Mouse (Mus musculus) embryo, embryonic 10.5 days (tissue): ENCODE measurements at regions not wholly inside any gene's neighbourhood (a gene's known extent, or its start where the extent isn't known, plus 50 kb on each side); places are given as distances from the start of the nearest gene placed in this dataset.
"Not testable (repeated sequence)": the region's sequence is repeated elsewhere in the genome, so short reads cannot be mapped to it uniquely, and the experiment has no call there.

Experiments
- DNase-seq: peaks from one replicate; pipeline ENCODE4 v3.0.0-alpha.2; 2015; ENCODE audit warnings: low spot score

DNA sequence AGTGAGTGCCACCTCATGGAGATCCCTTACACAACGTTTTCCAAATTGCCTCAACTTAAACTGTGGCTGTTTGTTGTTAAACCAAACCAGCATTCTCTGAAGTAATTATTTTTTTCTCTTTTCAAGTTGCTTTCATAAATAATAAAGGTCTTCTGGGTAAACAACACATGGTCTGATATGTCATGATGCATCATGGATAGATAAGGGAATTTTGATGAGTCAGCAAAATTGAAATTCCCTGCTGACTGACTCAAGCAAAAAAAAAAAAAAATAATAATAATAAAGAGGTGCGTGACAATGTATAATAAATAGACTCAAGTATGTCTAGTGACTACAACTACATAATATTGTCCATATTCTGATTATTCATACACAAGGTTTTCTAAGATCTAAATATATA is 201.8 kb downstream of the Adgb start:
- DNase-seq = no peak

DNA sequence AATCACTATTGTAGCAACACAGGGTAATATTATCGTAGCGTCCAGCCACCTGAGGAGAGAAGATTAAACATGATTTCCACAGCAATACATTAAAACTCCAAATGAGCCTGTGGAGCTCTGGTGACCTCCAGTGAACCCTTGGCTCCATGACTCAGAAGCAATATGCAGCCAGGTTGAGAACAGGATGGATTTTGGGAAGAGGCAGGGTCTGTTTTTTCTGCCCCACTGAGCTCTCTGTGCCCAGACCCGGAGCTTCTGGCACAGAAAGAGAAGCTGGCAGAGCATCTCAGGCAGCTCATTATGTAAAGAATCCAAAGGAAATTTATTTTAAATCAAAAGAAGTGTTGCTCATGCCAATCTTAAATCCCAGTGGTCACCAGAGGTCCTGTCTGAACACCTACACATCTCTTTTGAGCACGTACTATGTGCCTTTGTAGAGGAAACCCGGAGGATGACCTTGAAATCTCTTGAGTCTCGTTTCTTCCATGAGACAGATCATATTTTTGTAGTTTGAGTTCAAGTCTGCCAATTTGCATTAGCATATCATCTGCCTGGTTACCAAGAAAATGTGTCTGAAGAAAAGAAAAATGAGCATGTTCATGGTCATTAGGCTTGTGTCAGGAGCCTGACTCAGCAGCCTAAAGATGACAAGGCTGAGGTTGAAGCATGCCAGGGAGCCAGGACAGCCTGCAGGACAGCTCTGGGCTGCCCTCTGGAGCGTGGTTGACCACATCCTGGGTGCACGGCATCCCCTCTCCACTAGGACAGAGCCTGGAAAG is 219.4 kb downstream of the Adgb start:
- no peak for DNase-seq

DNA sequence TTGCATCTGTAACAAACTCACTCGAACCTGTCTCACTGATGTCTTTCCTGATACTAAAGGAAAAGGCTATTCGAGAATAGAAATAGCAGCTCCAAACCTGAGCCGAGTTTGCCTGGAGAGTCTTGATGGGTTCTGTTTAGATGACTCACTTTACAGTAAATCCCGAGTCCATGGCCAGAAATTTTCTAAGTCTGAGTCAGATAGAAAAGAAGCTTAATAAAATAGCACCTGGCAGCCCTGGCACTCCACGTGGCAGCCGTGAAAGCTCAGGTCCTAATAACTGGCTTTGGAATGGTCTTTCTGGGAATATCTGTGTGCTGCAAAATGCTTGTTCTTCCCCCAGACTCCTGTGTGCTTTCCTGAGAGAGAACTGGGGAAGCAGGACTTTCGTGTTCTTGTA is 220.0 kb downstream of the Adgb start:
- no peak for DNase-seq

DNA sequence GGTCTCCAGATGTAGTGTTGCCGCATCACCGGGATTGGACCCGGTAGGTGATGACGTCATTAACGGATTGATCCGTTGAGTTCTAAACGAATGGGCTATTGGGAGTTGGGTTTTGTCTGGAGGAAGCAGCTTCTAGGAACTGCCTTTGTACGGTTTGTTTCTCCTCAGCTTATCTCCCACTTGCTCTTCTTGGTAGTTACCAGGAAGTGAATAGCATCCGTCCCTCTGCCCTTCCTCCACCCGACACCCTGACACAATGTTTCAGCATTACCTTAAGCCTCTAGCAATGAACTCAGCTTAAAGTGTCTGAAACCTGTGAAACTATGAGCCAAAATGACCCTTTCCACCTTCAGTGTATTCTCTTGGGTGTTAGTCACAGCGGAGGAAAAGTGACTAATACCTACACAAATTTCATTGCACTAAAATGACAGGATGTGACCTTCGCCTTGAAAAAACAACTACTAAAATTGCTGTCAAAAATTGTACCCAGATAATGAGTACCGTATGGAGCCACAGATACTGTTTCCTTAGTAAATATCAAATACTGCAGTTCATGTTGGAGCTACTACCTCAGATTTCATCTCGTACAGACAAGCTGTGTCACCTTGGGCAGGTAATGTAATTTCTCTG is 237.1 kb downstream of the Adgb start:
- DNase-seq = no peak

DNA sequence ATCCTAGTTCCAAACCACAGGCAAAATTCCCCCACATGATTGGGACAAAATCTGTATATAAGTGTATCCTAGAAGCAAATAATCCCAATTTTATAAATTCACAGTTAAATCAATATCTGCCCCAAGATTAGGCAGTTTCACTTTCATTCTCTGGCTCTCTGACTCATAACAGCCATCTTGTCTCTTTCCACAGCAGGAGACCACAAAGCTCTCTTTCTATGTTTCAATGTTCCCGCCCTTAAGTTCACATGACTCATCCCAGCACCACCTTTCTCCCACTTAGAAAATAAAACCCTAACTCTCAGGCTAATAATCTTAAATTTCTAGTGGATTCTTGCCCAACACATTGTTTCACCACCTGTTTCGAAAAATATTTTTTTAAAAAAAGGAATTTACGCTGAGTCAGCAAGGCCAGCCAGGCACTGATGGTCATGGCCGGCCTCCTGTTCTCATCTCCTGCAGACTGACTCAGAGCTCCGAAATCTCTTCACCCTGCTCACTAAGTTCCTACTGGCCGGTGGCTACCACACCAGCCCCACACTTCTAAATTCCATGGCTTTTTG is 247.5 kb downstream of the Adgb start:
- no peak for DNase-seq

DNA sequence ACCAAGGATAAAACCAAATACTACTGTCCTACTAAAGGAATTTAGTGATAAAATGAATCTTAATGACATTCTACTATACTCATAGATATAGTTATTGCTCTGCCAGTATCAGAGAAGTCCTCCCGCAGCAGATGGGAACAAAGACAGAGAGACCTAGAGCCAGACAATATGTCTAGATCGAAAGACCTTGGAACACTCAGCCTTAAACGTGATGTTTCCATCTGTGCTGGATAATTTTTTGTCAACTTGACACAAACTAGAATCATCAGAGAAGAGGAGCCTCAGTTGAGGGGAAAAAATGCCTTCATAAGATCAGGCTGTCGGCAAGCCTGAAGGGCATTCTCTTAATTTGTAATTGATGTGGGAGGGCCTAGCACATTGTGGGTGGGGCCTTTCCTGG is 252.4 kb downstream of the Adgb start:
- DNase-seq = no peak

DNA sequence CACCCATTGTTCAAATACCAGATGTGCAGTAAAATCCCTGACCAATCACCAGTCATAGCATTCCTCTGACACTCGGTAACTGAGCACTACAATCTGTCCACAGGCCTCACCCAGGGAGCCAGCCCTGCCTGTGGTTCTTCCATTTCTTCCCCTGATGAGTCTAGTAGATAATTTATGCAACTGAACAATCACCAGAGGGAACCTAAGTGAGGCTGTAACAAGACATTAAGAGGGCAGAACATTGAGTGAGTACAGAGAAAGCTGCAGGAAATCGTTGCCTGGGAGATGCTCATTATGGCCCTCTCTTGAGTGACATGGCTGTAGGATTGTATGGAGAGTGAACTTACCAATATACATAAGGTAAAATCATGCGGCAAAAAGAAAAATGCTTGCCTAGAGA is 255.2 kb downstream of the Adgb start:
- DNase-seq = peak; percentile 9

DNA sequence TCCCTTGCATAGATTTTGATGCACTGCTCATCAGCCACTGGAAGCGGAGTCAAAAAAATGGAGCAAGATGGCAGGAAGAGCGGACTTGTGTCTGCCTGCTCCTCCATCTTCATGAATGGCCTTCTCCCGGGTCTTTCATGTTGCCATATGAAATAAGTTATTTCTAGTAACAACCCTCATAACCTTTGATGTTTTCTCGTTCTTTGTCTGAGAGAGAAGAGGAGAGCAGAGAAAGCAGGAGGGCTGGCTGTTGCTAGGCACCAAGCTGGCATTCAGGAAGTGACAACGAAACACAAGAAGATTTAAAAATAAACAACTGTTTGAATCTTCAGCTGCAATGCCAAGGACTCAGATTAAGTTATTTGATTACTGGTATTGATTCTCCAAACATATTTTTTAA is 256.8 kb downstream of the Adgb start:
- no peak for DNase-seq

DNA sequence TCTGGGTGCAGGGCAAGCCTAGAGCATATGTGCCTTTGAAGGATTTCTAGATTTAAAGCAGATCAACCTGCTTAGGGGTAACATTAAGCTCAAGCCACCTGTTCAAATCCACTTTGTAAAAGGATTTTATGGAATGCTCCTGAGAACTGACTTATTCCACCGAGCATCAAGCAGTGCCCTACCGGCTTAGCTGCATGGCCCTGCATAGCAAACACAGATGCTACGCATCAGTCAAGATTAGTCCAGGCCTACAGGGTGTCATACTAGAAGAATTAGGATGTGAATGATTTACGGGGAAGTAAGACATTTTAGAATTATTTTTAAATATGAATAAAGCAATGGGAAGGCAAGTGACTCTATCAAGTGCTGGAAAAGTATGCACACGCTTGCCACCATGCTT is 263.8 kb downstream of the Adgb start:
- no peak for DNase-seq

DNA sequence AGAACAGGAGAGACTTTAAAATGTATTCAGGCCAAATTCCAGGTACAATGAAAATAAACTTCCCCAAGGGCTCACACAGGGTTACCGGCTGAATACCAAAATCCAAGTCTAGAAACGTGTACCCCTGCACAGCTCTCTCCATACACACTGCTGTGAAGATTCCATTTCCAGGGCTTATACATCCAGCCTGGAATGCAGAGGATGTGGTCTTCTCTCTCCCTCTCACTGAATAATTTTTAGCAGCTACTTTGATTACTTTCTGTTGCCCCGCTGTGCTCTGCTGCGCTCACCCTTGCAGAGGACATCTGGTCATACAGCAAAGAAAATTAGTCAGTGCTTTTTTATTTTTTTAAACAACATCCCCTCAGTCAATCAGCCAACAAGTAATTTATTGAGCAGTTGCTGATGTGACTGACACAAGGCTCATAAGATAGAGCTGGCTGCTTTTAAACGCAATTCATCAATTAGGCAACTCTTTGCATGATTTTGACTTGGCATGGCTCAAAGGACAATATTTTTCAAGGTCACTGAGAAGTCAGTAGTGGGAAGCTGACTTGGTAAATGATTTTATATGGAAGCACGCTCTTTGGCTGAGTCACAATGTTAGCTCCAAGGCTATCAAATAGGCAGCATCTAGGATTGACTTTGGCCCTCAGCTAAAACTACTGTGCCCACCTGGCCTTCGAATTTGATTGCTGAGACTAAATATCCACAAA is 266.2 kb downstream of the Adgb start:
- no peak for DNase-seq

DNA sequence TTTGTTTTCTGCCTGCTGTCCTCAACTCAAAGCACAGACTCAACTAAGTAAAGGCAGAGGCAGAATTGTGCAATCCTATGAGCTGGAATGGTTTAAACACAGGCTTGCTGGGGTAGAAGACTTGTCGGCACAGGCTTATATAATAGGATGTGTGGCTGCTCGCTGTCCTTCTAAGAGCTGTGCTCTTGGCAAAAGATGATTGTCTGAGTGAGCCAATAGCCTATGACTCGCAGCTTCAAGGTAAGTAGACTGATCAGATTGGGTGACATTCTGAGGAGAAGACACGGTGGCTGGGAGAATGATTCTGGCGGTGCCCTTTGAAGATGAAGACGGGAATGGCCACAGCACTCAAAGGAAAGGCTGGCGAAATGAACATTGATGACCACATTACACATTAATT is 268.1 kb downstream of the Adgb start:
- no peak for DNase-seq

DNA sequence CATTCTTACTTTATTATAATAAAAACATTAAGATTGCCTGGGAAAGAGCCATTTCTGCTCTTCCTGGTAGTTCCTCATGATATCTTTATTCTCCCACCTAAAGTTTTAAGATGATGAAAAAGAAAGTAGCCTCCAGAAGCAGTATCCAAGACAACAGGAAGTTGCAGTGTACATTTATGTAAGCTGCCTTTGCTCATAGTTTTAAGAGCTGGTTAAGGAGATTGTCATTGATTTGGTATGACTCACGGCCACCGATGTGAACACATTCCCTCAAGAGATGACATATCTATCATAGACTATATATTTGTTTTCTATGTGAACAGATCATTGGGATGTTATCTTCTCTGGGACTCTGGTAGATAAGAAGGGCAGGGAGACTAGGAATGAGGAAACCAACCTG is 281.8 kb downstream of the Adgb start:
- no peak for DNase-seq

DNA sequence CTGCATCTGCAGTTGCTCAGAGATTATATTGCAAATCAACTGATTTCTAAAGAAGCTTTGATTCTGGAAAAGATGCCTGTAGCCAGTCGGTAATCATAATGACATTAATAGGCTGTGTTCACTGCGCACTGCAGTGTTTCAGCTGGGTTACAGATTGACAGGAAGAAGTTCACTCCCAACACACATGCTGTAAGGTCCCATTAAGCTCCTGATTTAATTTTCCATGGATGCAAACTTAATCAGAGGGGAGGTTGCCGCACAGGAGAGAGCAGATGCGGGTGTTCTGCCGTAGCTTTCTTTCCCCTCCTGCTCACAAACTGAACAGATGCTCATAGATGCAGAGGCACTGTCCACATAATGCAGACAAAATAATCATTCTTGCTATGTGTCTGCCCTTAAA is 284.0 kb downstream of the Adgb start:
- no peak for DNase-seq

DNA sequence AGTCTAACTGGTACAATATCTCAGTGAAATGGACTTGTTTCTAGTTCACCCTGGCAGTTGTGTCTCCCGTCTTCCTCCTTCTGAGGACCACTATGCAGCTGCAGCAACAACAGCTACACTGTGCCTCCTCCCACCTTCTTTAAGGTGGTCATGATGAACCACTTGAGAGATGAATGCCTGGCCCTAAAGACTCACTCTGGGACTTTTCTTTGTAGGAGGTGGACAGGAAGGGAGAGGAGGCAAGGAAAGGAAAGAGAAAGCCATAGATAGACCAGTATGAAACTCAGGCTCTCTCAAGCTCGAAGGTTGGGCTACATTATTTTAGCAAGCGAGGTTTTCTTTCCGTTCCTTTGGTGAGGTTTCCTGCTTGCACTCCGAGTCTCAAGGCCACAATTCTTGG is 285.4 kb downstream of the Adgb start:
- DNase-seq = no peak

DNA sequence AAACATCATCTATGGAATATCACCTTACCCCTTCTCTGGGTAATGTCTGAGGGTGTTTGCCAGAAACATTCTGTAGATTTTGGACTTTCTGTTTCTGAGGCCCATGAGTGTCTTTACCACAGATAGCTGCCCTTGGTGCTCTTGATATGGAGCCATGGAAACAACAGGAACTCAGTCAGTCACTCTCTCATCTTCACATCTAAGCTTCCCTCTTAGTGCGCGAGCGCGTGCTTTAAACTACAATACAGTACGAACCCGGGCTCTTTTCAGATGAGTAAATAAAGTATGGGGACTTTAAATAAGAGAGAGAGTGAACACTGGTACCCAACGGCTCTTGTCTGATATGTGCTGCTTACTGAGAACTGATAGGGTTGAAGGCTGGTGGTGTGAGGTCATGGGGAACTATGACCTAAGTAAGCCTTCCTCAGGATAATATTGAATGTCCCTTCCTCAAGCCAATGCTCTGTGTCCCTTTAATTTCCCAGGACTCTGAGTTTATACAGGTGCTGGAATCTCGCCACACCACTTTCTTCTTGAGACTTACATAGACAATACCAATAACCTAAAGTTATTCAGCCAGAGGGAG is 284.5 kb upstream of the Stxbp5 start:
- DNase-seq = no peak

DNA sequence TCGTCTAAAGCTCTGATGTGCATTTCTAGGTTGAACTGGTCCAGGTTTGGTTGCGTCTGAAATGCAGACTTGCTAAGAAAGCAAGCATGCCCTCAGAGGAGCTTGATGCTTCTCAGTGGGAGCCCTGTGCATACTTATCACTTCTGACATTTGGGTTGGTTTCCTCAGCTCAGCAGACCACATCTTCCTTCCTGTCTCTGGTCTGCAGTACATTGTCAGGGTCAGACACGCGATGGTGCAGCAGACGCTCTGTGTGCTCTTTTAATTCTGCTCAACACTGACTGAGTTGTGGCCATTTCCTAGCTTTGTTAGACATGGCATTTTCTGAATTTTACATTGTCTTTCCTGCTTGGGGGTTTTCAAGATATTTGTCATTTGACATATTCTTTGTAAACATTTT is 283.5 kb upstream of the Stxbp5 start:
- no peak for DNase-seq

DNA sequence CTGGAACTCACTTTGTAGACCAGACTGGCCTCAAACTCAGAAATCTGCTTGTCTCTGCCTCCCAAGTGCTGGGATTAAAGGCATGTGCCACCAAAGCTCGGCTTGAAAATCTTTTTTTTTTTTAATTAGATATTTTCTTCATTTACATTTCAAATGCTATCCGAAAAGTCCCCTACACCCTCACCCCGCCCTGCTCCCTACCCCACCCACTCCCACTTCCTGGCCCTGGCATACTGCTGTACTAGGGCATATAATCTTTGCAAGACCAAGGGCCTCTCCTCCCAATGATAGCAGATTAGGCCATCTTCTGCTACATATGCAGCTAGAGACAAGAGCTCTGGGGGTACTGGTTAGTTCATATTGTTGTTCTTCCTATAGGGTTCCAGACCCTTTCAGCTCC is 276.2 kb upstream of the Stxbp5 start:
- not testable (repeated sequence) for DNase-seq
